Mouse (Mus musculus) lung, embryonic 14.5 days (tissue): ENCODE results near the gene Rab37. TPM values are rescaled to one million over a fixed set of nuclear protein-coding genes. Genes with fewer than 3 reads are reported as not detected.

Experiments used
- ATAC-seq: fragments of 200-750 bp; cut with Nextera tagmentation; 2 replicates; pipeline ENCODE4 v1.8.0; 2017; ENCODE audit warnings: mild to moderate bottlenecking, moderate TSS enrichment, moderate library complexity; ENCODE audit not compliant: insufficient read depth
- DNase-seq: peaks from one replicate; pipeline ENCODE4 v3.0.0-alpha.2; 2015
- H3K27ac ChIP-seq: fragments of 300-500 bp; sonication (generic); 2 replicates; pipeline ENCODE4 v1.5.1; 2014; ENCODE audit warnings: low read depth, mild to moderate bottlenecking, moderate library complexity
- H3K27me3 ChIP-seq: fragments of 300-500 bp; sonication (generic); 2 replicates; pipeline ENCODE4 v1.6.1; 2014; ENCODE audit warnings: low read length, control low read depth; ENCODE audit not compliant: insufficient read depth
- H3K36me3 ChIP-seq: fragments of 300-500 bp; sonication (generic); 2 replicates; pipeline ENCODE4 v1.6.1; 2014; ENCODE audit warnings: control low read depth; ENCODE audit not compliant: insufficient read depth
- H3K4me1 ChIP-seq: fragments of 300-500 bp; sonication (generic); 2 replicates; pipeline ENCODE4 v1.6.1; 2014; ENCODE audit warnings: antibody characterized with exemption, control low read depth; ENCODE audit not compliant: insufficient read depth
- H3K4me2 ChIP-seq: fragments of 300-500 bp; sonication (generic); 2 replicates; pipeline ENCODE4 v1.6.1; 2014; ENCODE audit warnings: mild to moderate bottlenecking
- H3K4me3 ChIP-seq: fragments of 300-500 bp; sonication (generic); 2 replicates; pipeline ENCODE4 v1.5.1; 2014; ENCODE audit warnings: low read depth, low read length
- H3K9ac ChIP-seq: fragments of 300-500 bp; sonication (generic); 2 replicates; pipeline ENCODE4 v1.6.1; 2014
- H3K9me3 ChIP-seq: fragments of 300-500 bp; sonication (generic); 2 replicates; pipeline ENCODE4 v1.6.1; 2016; ENCODE audit warnings: low read depth, low read length, control low read depth
- CTCF ChIP-seq: IDR thresholded peaks from 2 replicates; pipeline ENCODE4 v1.5.1; 2016; ENCODE audit warnings: antibody characterized with exemption, low read depth
- WGBS: fragments of 180-500 bp; shearing (Covaris S2); extraction: QIAGEN DNeasy Blood & Tissue Kit; methylation state at CpG from one replicate; pipeline ENCODE4 v1.1.7; 2014; 5-methylcytosine and 5-hydroxymethylcytosine counted together
- polyA plus RNA-seq: library from polyadenylated mRNA; unstranded; fragments of >200 nt; fragmentation: Nextera tagmentation; extraction: Ambion mirVana; gene quantifications from 2 replicates; pipeline ENCODE4 v1.2.1, GENCODE M21; 2014

Gene Rab37
- polyA plus RNA-seq, 1 experiment from 2014 or later, result 0.55 TPM

DNA sequence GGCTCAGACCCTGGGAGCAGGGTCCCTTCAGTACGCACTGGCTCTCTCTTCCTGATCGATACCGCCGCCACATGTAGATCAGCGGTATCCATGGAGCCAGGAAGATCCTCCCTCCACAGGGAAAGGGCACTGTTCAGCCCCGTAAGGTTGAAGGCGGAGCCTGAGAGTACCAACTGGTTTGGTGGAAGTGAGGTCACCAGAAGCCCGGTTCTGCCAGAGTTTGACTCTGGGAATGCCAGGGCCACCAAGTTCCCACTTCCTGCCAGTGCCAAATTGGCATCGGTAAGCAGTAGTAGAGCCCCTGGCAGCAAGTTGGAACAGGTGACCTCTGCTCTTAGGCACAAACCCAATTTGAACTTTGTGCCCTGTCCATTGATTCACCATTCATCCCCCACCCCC, 73.7 kb downstream of the Rab37 start:
- peak; percentile 47 for DNase-seq
- H3K9ac ChIP-seq, result peak overlapping the region; percentile 47
- no peaks in the 10 kb centered on the region for H3K36me3 ChIP-seq
- H3K4me1 ChIP-seq, result peaks cover 4% of the 10 kb centered on the region
- 0 out of 2 replicates have a peak overlapping the region, but pooled peaks have one; percentile 30 for H3K27ac ChIP-seq
- H3K9me3 ChIP-seq, result no peaks in the 10 kb centered on the region
- peaks cover 21% of the 10 kb centered on the region for H3K27me3 ChIP-seq
- no peak for ATAC-seq
- no peak for TF ChIP-seq CTCF
- peak overlapping the region; percentile 83 for H3K4me2 ChIP-seq
- H3K4me3 ChIP-seq, result peak overlapping the region; percentile 65
- WGBS, result 2% methylated on average over 9 of the region's 9 CpGs

- TF ChIP-seq CTCF, result no peak
- H3K4me3 ChIP-seq, result no peak overlapping the region
- 81% methylated on average over 3 of the region's 3 CpGs for WGBS
- H3K9ac ChIP-seq, result no peak overlapping the region
- H3K27me3 ChIP-seq, result peaks cover 17% of the 10 kb centered on the region
- H3K27ac ChIP-seq, result no peak overlapping the region
- no peaks in the 10 kb centered on the region for H3K9me3 ChIP-seq
- ATAC-seq, result no peak
- no peak for DNase-seq
- H3K4me1 ChIP-seq, result peaks cover 4% of the 10 kb centered on the region
- H3K4me2 ChIP-seq, result no peak overlapping the region
- no peaks in the 10 kb centered on the region for H3K36me3 ChIP-seq
These were observed 75.5 kb downstream of the Rab37 start for GRCm38 (mm10) chr11:115166776-115167175.

- H3K4me2 ChIP-seq, result no peak overlapping the region
- H3K4me3 ChIP-seq, result no peak overlapping the region
- no peak overlapping the region for H3K9ac ChIP-seq
- H3K27me3 ChIP-seq, result peaks cover 14% of the 10 kb centered on the region
- H3K4me1 ChIP-seq, result peaks cover 9% of the 10 kb centered on the region
- H3K9me3 ChIP-seq, result no peaks in the 10 kb centered on the region
- no peaks in the 10 kb centered on the region for H3K36me3 ChIP-seq
- no peak overlapping the region for H3K27ac ChIP-seq
- TF ChIP-seq CTCF, result no peak
- ATAC-seq (no peak), DNase-seq (no peak)
- WGBS, result 74% methylated on average over 8 of the region's 8 CpGs
These were observed 76.5 kb downstream of the Rab37 start for GRCm38 (mm10) chr11:115167631-115168249.

- Histone ChIP-seq H3K4me2 (no peak overlapping the region), H3K9me3 (no peaks in the 10 kb centered on the region), H3K27me3 (peaks cover 7% of the 10 kb centered on the region), H3K9ac (no peak overlapping the region), H3K36me3 (no peaks in the 10 kb centered on the region), H3K27ac (no peak overlapping the region), H3K4me3 (no peak overlapping the region), H3K4me1 (peaks cover 17% of the 10 kb centered on the region)
- no peak for TF ChIP-seq CTCF
- 80% methylated on average over 4 of the region's 4 CpGs for WGBS
- ATAC-seq (no peak), DNase-seq (no peak)
These were observed 78.2 kb downstream of the Rab37 start for GRCm38 (mm10) chr11:115169430-115169829.

GRCm38 (mm10) chr11:115171125-115171524, 79.9 kb downstream of the Rab37 start:
- no peak overlapping the region for H3K4me2 ChIP-seq
- TF ChIP-seq CTCF, result no peak
- WGBS, result 43% methylated on average over 8 of the region's 8 CpGs
- no peak for DNase-seq
- H3K9me3 ChIP-seq, result no peaks in the 10 kb centered on the region
- H3K4me1 ChIP-seq, result peaks cover 26% of the 10 kb centered on the region
- no peaks in the 10 kb centered on the region for H3K36me3 ChIP-seq
- H3K27me3 ChIP-seq, result 0 out of 2 replicates have a peak, but pooled peaks cover 3% of the 10 kb centered on the region
- no peak for ATAC-seq
- H3K27ac ChIP-seq, result no peak overlapping the region
- H3K4me3 ChIP-seq, result no peak overlapping the region
- H3K9ac ChIP-seq, result no peak overlapping the region

GRCm38 (mm10) chr11:115172825-115173287, 81.6 kb downstream of the Rab37 start:
- WGBS, result 46% methylated on average over 4 of the region's 4 CpGs
- DNase-seq (peak; percentile 79), ATAC-seq (peak; percentile 33; the same call in 1 of the 2 replicates)
- H3K27ac ChIP-seq, result peak overlapping the region; percentile 42; the same call in 1 of the 2 replicates
- no peak overlapping the region for H3K4me3 ChIP-seq
- H3K36me3 ChIP-seq, result no peaks in the 10 kb centered on the region
- H3K27me3 ChIP-seq, result 0 out of 2 replicates have a peak, but pooled peaks cover 3% of the 10 kb centered on the region
- H3K9me3 ChIP-seq, result no peaks in the 10 kb centered on the region
- H3K4me1 ChIP-seq, result peaks cover 34% of the 10 kb centered on the region
- no peak for TF ChIP-seq CTCF
- H3K4me2 ChIP-seq, result peak overlapping the region; percentile 31; the same call in 1 of the 2 replicates
- no peak overlapping the region for H3K9ac ChIP-seq

DNA sequence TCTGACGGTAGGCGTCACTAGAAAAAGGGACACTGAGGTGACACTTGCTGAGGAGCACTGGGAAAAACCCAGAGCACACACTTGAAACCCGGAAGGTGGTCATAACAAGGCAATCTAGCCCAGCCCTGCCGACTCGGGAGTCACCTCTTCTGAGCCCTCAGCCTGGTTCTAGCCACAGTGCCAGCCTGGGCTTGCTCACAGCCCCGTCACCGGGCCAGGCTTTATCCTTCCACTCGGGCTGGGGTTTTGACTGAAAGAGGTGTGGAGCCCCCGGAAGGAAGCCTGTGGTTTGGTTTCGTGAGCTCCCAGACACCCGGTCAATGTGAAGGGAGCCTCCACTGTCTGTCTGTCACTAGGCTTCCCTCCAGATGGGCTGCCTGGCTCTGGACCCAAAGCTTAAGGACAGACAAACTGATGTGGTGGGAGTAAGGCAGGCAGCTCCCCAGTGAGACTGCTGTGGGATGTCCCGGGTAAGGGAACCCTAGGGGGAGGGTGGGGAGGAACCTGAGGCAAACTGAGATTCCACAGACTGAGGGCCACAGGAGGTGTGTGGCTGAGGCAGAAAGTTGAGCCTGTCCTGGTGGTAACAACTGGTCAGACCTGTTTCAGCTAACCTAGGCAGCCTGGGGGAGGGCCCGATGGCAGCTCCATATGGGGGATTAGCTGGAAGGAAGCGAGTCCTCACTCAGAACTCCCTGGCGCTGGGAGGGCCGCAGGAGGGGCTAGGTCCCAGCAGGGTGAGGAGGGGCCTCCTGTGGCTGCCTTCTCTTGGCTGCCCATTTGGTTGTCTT, 82.5 kb downstream of the Rab37 start:
- Histone ChIP-seq H3K27me3 (0 out of 2 replicates have a peak, but pooled peaks cover 3% of the 10 kb centered on the region), H3K9me3 (no peaks in the 10 kb centered on the region), H3K4me2 (peak overlapping the region; percentile 31), H3K4me3 (no peak overlapping the region), H3K9ac (no peak overlapping the region), H3K4me1 (peaks cover 34% of the 10 kb centered on the region), H3K27ac (peak overlapping the region; percentile 81), H3K36me3 (no peaks in the 10 kb centered on the region)
- TF ChIP-seq CTCF, result no peak
- ATAC-seq (peak; percentile 66), DNase-seq (peak; percentile 70)
- WGBS, result 21% methylated on average over 16 of the region's 16 CpGs
